Mouse (Mus musculus): ENCODE measurements around the gene Ccdc157.
"Not testable (repeated sequence)": the region's sequence is repeated elsewhere in the genome, so short reads cannot be mapped to it uniquely, and the experiment has no call there.

The Ccdc157 gene

GRCm38 (mm10) chr11:4182061-4182460, 22.0 kb upstream of the Ccdc157 start:
- DNase-seq, result no peak

- peak in 1 of 2 experiments; percentile 30 for DNase-seq
Observed at GRCm38 (mm10) chr11:4177716-4178115, 17.6 kb upstream of the Ccdc157 start.

- peak; percentile 31 to 39 for DNase-seq
Observed at GRCm38 (mm10) chr11:4174586-4174985, 14.5 kb upstream of the Ccdc157 start.

GRCm38 (mm10) chr11:4166467-4167090, 6.5 kb upstream of the Ccdc157 start:
- no peak for DNase-seq

GRCm38 (mm10) chr11:4164701-4165100, 4.6 kb upstream of the Ccdc157 start:
- DNase-seq, result no peak

GRCm38 (mm10) chr11:4160758-4161480, 826 bp upstream of the Ccdc157 start:
- no peak for DNase-seq

GRCm38 (mm10) chr11:4158676-4159075, 1.4 kb downstream of the Ccdc157 start:
- DNase-seq, result no peak

GRCm38 (mm10) chr11:4155641-4156040, 4.5 kb downstream of the Ccdc157 start:
- DNase-seq, result no peak

GRCm38 (mm10) chr11:4153694-4154093, 6.4 kb downstream of the Ccdc157 start:
- no peak for DNase-seq

GRCm38 (mm10) chr11:4149886-4150285, 10.2 kb downstream of the Ccdc157 start:
- peak; percentile 45 to 49 for DNase-seq

GRCm38 (mm10) chr11:4148536-4149156, 11.4 kb downstream of the Ccdc157 start:
- peak in 1 of 2 experiments; percentile 29 for DNase-seq

- DNase-seq, result no peak
Observed at GRCm38 (mm10) chr11:4148120-4148519, 12.0 kb downstream of the Ccdc157 start.

GRCm38 (mm10) chr11:4147098-4147497, 13.0 kb downstream of the Ccdc157 start:
- DNase-seq, result no peak

GRCm38 (mm10) chr11:4146381-4146780, 13.7 kb downstream of the Ccdc157 start:
- no peak for DNase-seq

GRCm38 (mm10) chr11:4143281-4144062, 16.6 kb downstream of the Ccdc157 start:
- peak; percentile 65 to 79 for DNase-seq

GRCm38 (mm10) chr11:4142352-4142751, 17.7 kb downstream of the Ccdc157 start:
- DNase-seq, result no peak

- no peak for DNase-seq
Observed at GRCm38 (mm10) chr11:4141505-4141904, 18.6 kb downstream of the Ccdc157 start.

- no peak for DNase-seq
Observed at GRCm38 (mm10) chr11:4138964-4139363, 21.1 kb downstream of the Ccdc157 start.

GRCm38 (mm10) chr11:4134986-4135935, 24.8 kb downstream of the Ccdc157 start, which contains the start of gene Rnf215:
Gene Rnf215 (plus strand): TSS chr11:4135202.
- DNase-seq, result peak; percentile 96 to 97

- no peak for DNase-seq
Observed at GRCm38 (mm10) chr11:4134400-4134799, 25.7 kb downstream of the Ccdc157 start.

GRCm38 (mm10) chr11:4133450-4133849, 26.6 kb downstream of the Ccdc157 start:
- no peak for DNase-seq

- not testable (repeated sequence) for DNase-seq
Observed at GRCm38 (mm10) chr11:4128461-4128860, 31.6 kb downstream of the Ccdc157 start.
